In the genomic region with DNA sequence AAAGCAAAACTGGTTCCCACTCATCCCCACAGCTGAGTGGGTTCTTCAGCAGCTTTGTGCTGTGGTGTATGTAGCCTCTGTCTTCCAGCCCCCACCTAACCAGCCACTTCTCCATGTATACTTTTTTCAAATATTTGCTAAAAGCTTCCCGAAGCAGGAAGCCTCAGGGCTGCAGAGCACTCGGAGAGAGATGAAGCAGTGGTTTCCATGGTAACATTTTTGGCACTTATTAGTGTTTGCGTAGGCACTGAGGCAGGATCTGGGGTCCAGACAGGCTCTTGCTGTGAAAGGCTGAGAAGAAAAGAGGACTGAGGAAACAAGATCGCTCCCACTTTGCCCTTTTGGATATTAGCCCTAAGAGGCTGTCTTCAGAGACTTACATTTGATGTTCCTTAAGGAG, we compare ENCODE assay signal across 14 mouse cellular contexts.
DNase-seq lines count a peak whose midpoint lies in the region; ATAC-seq lines count a peak whose summit lies in the region.
"Had no signal": no experiment of that assay in that cellular context is flagged by ENCODE, and none has a peak within 500 bp of the region (broad histone marks: within the 10 kb centered on the region; RNA-seq: fewer than 3 reads in every experiment).

No protein-coding gene starts in this region.

- intact Hi-C loops in left cerebral cortex, postnatal 14 days (cut with DNase I) = no loop called here

- no peak overlapping the region for H3K4me2 ChIP-seq in lung, embryonic 16.5 days (ENCODE audit: low read depth, low read length)
- H3K4me2 ChIP-seq: heart, embryonic 13.5 days had no signal

- WGBS in lung, embryonic 16.5 days = 26% methylated on average over 4 of the region's 4 CpGs

- peak; percentile 3 to 7 for DNase-seq in cerebellum, postnatal 14 days
- no peak for DNase-seq in lung, postnatal 25 days (ENCODE audit: low spot score)
- DNase-seq in left cerebral cortex, postnatal 14 days (ENCODE audit: low spot score in 2 of 2) = peak; percentile 25 to 45
- peak; percentile 6 for DNase-seq in right cerebral cortex, postnatal 25 days
- no peak for DNase-seq in spleen, adult 12 weeks (ENCODE audit: low spot score)
- DNase-seq: cerebellum, adult 2 months; lung, adult 2 months had no signal

- no peaks in the 10 kb centered on the region for H3K4me1 ChIP-seq in lung, embryonic 16.5 days (replicated peaks; ENCODE audit: control insufficient read depth, insufficient read depth, low read length)
- H3K4me1 ChIP-seq: heart, embryonic 13.5 days had no signal

- no peaks in the 10 kb centered on the region for H3K27me3 ChIP-seq in lung, embryonic 16.5 days (ENCODE audit: control insufficient read depth, insufficient read depth, low read depth, low read length)
- H3K27me3 ChIP-seq: heart, embryonic 13.5 days had no signal

- H3K9ac ChIP-seq in lung, embryonic 16.5 days (ENCODE audit: low read length) = no peak overlapping the region
- H3K9ac ChIP-seq: heart, embryonic 13.5 days had no signal

- no peaks in the 10 kb centered on the region for H3K9me3 ChIP-seq in lung, embryonic 16.5 days (ENCODE audit: control insufficient read depth, low read length)
- H3K9me3 ChIP-seq: G1E; heart, embryonic 13.5 days had no signal

- no peaks in the 10 kb centered on the region for H3K36me3 ChIP-seq in lung, embryonic 16.5 days (ENCODE audit: control insufficient read depth, insufficient read depth, low read length)
- H3K36me3 ChIP-seq: G1E; heart, embryonic 13.5 days had no signal

- H3K27ac ChIP-seq in lung, embryonic 16.5 days (ENCODE audit: low read length) = no peak overlapping the region
- H3K27ac ChIP-seq: heart, embryonic 13.5 days; left cerebral cortex, adult 2 months had no signal

- no peak overlapping the region for H3K4me3 ChIP-seq in lung, embryonic 16.5 days (ENCODE audit: low read length)
- H3K4me3 ChIP-seq: heart, embryonic 13.5 days; left cerebral cortex, adult 2 months had no signal

- no peak for ATAC-seq in cerebellum, adult (ENCODE audit: insufficient number of reproducible peaks, low FRiP score, low TSS enrichment)
- ATAC-seq in lung, embryonic 16.5 days (ENCODE audit: low read depth) = peak; percentile 75
- ATAC-seq in granulocyte monocyte progenitor cell, adult 5-6 weeks (replicated peaks; ENCODE audit: poor library complexity, severe bottlenecking) = no peak
- ATAC-seq: intestine, embryonic 16.5 days had no signal

Comparison
In these comparisons a context has a peak if more than half of its experiments do, and no peak if none do; other contexts are left out.
1. DNase-seq: peak in cerebellum, postnatal 14 days (2 of 2), left cerebral cortex, postnatal 14 days (2 of 2) and right cerebral cortex, postnatal 25 days (single experiment); none in lung, postnatal 25 days (single experiment) and spleen, adult 12 weeks (single experiment).